Mouse (Mus musculus) layer of hippocampus, postnatal 25 days (tissue): ENCODE data around the gene Popdc3. TPM values are rescaled to one million over a fixed set of nuclear protein-coding genes. Genes with fewer than 3 reads are reported as not detected.
"Not testable (repeated sequence)": the region's sequence is repeated elsewhere in the genome, so short reads cannot be mapped to it uniquely, and the experiment has no call there.

Experiments used
- DNase-seq, 2 experiments: peaks; one replicate each; pipeline ENCODE4 v3.0.0; 2022; ENCODE audit warnings: mixed read lengths in 2 of 2, low spot score in 1 of 2; ENCODE audit errors: extremely low spot score in 1 of 2
- total RNA-seq, 2 experiments: library from RNA; stranded (reverse); gene quantifications; 2 replicates each; pipeline ENCODE4 v1.2.3; 2021

The Popdc3 gene
- total RNA-seq = 1 to 10 TPM; 4.3 to 6.7 TPM

- DNase-seq = not testable (repeated sequence)
Observed at GRCm38 (mm10) chr10:45177798-45178197, at the start of gene Popdc3. Popdc3 (plus strand) TSS chr10:45178098.

- DNase-seq = no peak
Observed at GRCm38 (mm10) chr10:45129105-45129504, 48.8 kb upstream of the Popdc3 start.

GRCm38 (mm10) chr10:45130004-45130403 lies 47.9 kb upstream of the Popdc3 start:
- no peak for DNase-seq

GRCm38 (mm10) chr10:45132371-45132770 lies 45.5 kb upstream of the Popdc3 start:
- peak in 1 of 2 experiments; percentile 35 for DNase-seq

DNA sequence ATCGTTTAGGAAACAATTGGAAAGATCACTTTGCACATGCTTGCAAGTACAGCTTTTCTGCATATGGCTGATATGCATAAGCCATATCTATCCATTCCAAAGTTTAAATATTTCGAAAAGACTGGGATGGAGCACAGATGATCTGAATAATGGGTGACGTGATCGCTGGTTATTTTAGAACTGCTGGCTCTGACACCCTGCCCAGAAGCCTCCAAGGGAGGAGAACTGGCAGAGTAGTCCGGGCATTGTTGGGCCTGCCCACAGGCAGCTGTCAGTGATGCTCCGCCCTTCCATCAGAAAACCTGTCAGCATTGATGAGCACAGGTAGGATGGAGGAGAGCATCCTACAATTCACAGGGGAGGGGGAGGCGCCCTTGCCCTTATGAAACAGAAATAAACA lies 41.1 kb upstream of the Popdc3 start:
- DNase-seq = peak in 1 of 2 experiments; percentile 32

- DNase-seq = no peak
Observed at GRCm38 (mm10) chr10:45139910-45140309, 38.0 kb upstream of the Popdc3 start.

DNA sequence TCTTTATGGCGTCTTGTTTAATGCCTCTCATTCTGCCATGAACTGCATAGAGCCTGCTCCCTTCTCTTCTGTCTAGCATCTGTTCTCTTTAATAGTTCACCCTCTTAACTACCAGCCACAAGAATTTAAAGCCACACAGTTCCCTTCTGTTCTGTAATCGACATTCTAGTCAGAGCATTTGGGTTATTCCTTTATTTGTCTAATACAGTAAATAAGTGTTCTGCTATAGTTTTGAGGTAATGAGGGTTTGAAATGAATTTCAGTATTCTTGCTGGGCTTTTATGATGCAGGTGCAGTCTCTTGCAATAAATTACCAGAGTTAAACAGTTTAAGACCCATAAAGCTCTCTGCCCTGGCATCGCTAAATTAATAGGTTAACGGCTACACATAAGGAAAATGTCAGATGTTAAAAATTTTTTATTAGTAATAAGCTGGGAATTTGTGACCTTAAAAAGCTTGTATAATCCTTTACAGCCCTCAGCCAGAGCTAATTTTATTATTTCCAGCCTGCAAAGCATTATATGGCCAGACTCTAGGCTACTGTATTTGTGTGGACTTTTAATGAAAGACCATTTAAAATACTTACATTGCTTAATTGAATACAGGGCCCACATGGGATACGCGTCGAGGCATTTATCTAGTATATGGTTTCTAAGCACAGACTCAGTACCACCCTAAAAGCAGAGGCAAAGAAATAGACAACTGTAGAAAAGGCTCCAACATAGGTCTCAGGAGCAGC lies 37.3 kb upstream of the Popdc3 start:
- DNase-seq = no peak

DNA sequence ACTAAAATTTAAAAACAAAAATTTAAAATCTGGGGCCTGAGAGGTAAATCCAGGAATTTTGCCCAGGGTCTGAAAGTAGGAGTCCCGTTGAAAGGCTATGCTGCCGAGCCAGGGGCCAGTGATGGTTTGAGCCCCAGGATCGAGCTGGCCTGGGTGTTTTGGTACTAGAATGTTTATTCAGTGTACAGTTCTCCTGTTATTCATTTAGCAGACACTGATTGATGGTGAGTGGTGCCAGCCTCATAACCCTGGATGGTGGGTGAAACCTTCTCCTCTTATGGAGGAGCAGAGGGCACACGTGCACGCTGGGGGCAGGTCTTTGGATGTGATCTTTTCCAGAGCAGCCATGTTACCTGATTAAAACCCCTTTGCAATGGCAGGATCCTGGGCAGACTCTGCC lies 35.5 kb upstream of the Popdc3 start:
- no peak for DNase-seq

DNA sequence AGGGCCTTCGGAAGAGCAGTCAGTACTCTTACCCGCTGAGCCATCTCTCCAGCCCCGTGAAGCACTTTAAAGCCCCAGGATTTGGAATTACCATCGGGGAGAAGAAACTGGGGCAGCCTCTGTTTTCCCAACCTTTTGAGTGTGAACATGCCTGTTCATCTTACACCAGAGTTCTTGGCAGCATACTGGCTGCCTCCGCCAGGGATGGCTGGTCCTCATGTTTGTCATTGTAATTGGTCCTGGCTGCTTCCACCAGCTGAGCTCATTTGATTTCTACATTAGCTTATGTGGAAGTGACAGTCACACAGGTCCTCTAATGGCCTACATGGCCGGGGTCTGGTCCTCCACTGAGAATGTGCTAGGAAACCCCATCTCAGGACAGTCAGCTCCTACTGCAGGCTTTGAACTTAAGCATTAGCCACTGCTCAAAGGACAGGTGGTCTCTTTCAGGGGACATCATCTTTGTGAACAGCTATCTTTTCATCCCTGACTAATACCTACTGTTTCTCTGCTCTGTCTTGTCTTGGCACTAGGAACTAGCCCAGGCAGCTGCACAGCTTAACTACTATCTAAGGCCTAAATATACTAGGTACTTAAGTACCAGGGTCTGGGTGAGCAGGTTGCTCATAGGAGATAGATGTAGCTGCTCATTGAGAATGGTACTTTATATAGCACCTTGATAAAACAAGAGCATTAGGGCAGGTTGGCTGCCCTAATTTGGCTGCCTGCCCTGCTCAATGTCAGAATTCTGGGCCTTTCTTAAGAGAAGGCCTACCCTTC lies 33.7 kb upstream of the Popdc3 start:
- no peak for DNase-seq

- no peak for DNase-seq
Observed at GRCm38 (mm10) chr10:45146821-45147220, 31.1 kb upstream of the Popdc3 start.

GRCm38 (mm10) chr10:45151137-45151536 lies 26.8 kb upstream of the Popdc3 start:
- no peak for DNase-seq

DNA sequence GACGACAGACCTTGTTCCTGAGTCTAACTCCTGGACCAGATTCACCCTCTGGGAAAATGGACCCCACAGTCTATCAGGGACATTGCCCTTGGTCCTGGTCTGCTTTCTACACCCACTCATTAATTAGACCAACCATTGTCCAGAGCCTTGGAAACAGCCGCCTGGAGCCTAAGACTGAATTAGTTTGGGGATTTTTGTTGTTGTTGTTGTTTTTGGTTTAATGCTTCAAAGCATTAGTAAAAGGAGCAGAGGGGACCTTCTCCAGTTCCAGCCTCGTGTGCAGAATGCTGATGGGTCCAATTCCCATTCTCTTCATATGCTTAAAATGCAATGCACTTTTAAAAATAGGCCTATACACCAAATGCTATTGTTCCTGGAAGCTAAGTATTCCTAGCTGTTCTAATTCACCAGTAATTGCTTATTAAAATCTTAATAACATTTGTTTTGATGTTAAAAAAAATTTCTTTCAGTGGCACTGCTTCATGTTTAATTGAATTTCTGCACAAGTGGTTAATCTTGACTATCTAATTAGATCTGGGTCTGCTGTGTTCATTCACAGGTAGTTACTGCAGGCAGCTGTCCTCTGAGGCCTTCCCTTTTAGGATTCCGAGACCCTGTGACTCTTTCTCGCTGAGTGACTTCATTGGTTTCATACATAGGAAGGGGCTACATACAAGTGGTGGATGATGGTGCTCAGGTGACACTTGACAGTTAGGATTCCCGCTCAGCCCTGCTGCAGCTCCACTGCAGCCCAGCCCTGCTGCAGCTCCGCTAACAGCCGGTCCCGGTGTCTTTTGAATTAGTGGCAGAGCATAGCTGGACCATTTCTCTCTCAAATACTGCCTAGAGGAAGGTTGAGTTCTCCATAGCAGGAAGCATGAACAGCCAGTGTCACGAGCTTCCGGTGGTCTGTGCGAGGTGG lies 25.9 kb upstream of the Popdc3 start:
- no peak for DNase-seq

DNA sequence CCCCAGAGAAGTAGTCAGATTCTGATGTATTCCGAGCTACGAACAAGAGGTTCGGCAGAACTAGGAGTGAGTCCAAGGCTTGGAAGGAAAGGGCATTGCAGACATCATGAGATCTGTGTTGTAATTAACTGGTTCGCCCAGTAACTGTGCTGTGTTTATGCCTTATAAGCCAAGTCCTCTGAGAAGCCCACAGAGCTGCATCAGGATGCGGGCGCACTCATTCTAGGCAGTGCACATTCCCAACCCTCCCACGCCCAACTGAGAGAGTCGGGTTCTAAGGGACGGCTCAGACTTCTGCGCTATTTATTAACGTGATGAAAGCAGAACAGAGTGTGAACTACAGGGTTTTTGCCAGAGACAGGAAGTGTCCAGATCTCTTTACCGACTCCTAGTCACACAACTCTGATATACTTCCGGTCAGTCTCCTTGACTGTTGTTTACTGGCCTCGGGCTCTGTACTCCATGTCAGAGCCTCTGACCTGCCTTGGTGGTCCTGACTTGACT lies 23.3 kb upstream of the Popdc3 start:
- no peak for DNase-seq

DNA sequence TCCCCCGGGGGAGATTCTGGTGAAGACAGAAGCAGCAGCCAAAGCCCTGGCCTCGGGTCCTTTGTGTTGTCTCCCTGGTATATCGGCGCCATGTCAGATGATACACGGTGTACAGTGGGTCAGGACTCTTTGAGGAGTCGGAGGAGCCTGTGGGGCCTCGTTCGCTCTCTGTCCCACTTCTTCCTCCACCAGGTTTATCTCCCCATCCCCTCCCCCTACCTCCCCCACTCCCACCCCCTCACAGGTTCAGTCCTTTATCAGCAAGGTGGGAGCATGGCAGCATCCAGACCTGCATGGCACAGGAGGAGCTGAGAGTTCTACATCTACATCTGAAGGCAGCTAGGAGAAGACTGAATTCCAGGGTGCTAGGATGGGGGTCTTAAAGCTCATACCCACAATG lies 12.0 kb upstream of the Popdc3 start:
- no peak for DNase-seq

DNA sequence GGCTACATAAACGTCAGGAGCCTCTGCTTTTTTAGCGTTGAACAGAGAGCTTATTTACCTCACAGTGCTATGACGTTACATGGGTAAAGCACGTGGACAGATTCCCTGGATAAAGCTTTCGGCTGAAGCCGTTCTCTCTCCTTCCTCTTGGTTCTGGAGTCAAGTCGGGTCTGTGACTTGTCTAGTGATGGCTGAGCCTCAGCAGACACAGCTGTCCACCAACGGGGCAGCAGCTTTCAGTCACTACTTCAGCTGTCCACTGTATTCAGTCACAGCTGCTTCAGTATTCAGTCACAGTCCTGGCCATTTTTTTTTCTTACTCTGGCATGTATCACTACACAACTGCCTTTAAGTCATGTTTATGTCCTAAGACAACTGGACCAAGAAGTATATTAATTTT lies 4.0 kb upstream of the Popdc3 start:
- DNase-seq = no peak

- no peak for DNase-seq
Observed at GRCm38 (mm10) chr10:45174345-45174744, 3.6 kb upstream of the Popdc3 start.

DNA sequence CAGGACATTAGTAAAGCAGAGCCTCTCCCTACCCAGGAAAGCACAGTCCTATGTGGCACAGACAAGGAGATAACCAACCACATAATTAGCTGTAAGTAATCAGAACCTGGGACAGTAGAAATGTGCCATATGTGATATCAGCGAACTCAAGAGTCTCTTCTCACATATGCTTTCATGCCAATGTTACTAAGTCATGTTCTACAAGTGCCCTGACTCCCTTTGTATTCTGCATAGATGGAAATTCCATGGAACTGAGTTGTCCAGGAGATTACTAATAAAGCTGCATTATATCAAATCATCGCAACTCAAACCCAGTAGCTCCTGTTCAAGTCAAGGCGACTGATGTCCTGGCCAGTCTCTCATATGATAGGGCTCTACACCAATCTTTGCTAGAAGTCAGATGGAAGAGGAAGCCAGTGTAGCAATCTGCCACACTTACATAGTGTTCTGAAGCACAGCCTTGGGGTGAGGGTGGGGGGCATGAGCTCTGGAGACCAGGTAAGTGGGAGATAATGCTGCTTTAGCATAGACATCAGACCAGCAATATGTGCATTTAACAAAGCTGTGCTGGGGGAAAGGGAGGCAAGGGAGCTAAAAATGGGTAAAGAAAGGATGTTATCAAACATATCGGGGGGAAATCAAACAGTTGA lies 2.9 kb downstream of the Popdc3 start:
- DNase-seq = no peak

DNA sequence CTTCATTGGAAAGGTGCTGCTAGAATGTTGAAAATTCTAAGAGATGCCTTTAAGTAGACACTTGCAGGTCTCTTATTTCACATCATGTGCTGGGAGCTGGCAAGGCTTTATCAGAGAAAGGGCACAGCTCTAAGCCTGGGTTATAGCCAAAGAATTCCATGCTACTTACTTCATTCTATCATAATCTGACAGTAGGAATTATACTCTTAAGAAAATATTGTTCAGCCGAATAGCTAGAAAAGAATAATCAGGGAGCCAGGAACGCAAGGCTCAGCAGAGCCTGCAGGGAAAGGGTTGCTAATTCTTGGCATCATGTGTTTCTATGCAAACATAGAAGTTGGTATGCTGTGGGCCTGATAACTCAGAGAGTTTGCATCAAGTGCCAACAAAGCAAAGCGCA lies 3.4 kb downstream of the Popdc3 start:
- no peak for DNase-seq

GRCm38 (mm10) chr10:45185457-45185856 lies 7.6 kb downstream of the Popdc3 start:
- DNase-seq = no peak
